Mouse (Mus musculus) lung, embryonic 15.5 days (tissue): ENCODE measurements around the gene Slain2. TPM values are rescaled to one million over a fixed set of nuclear protein-coding genes. Genes with fewer than 3 reads are reported as not detected.

ENCODE experiments used
- ATAC-seq: fragments of 200-750 bp; cut with Nextera tagmentation; 2 replicates; pipeline ENCODE4 v1.8.0; 2017; ENCODE audit warnings: moderate number of reproducible peaks, borderline replicate concordance; ENCODE audit not compliant: low FRiP score, low TSS enrichment; ENCODE audit errors: extremely low read depth
- H3K27ac ChIP-seq: fragments of 300-500 bp; sonication (generic); 2 replicates; pipeline ENCODE4 v1.5.1; 2015; ENCODE audit warnings: moderate library complexity, mild to moderate bottlenecking, inconsistent platforms
- H3K27me3 ChIP-seq: fragments of 300-500 bp; sonication (generic); 2 replicates; pipeline ENCODE4 v1.6.1; 2015; ENCODE audit warnings: inconsistent platforms
- H3K36me3 ChIP-seq: fragments of 300-500 bp; sonication (generic); 2 replicates; pipeline ENCODE4 v1.6.1; 2015; ENCODE audit warnings: inconsistent platforms
- H3K4me1 ChIP-seq: fragments of 300-500 bp; sonication (generic); 2 replicates; pipeline ENCODE4 v1.6.1; 2015; ENCODE audit warnings: inconsistent platforms
- H3K4me2 ChIP-seq: fragments of 300-500 bp; sonication (generic); 2 replicates; pipeline ENCODE4 v1.6.1; 2015; ENCODE audit warnings: inconsistent platforms, mild to moderate bottlenecking, moderate library complexity
- H3K4me3 ChIP-seq: fragments of 300-500 bp; sonication (generic); 2 replicates; pipeline ENCODE4 v1.5.1; 2015; ENCODE audit warnings: mild to moderate bottlenecking, inconsistent platforms
- H3K9ac ChIP-seq: fragments of 300-500 bp; sonication (generic); 2 replicates; pipeline ENCODE4 v1.6.1; 2015; ENCODE audit warnings: inconsistent platforms
- H3K9me3 ChIP-seq: fragments of 300-500 bp; sonication (generic); 2 replicates; pipeline ENCODE4 v1.6.1; 2016; ENCODE audit warnings: inconsistent platforms
- WGBS: fragments of 180-500 bp; shearing (Covaris S2); methylation state at CpG from one replicate; pipeline ENCODE4 v1.1.7; 2015; 5-methylcytosine and 5-hydroxymethylcytosine counted together
- polyA plus RNA-seq: library from polyadenylated mRNA; unstranded; fragments of >200 nt; fragmentation: Nextera tagmentation; extraction: Ambion mirVana; gene quantifications from 2 replicates; pipeline ENCODE4 v1.2.1, GENCODE M21; 2015

The Slain2 gene
- polyA plus RNA-seq, result 14.4 and 15.8 TPM in 2 replicates

- H3K4me1 ChIP-seq, result peaks cover 30% of the 10 kb centered on the region
- ATAC-seq, result peak; percentile 94
- H3K36me3 ChIP-seq, result no peaks in the 10 kb centered on the region
- no peaks in the 10 kb centered on the region for H3K9me3 ChIP-seq
- peak within 1 kb of the TSS; percentile 97 for H3K4me3 ChIP-seq
- H3K27me3 ChIP-seq, result no peaks in the 10 kb centered on the region
- peak within 1 kb of the TSS; percentile 100 for H3K9ac ChIP-seq
- H3K27ac ChIP-seq, result peak within 1 kb of the TSS; percentile 96
- peak within 1 kb of the TSS; percentile 82 for H3K4me2 ChIP-seq
- WGBS, result under 1% methylated on average over 73 of the region's 83 CpGs
These were observed at the start of gene Slain2 for GRCm38 (mm10) chr5:72913648-72914557. Slain2 (plus strand) TSS chr5:72914304.

DNA sequence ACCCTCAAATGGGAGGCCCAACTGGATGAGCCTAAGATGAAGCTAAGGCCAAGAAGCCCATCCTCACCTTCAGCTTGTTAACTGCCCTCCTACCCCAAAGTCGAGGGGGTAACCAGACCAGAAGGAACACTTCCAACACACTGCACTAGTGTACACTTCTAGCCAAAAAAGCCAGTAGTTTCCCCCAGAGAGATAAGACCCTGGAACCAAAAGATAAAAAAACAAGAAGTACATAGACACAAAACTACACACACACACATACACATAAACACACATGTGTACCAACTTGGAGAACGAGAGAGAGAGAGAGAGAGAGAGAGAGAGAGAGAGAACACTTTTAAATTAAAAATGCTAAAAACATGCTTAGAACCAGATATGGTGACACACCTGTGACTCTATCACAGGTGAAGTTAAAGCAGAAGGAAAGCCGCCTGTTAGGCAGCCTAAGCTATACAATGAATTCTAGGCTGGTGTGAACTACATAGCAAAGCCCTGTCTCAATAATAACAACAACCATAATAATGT is 49.4 kb upstream of the Slain2 start:
- no peaks in the 10 kb centered on the region for H3K9me3 ChIP-seq
- no peak overlapping the region for H3K27ac ChIP-seq
- no peak for ATAC-seq
- no peak overlapping the region for H3K4me2 ChIP-seq
- no peak overlapping the region for H3K9ac ChIP-seq
- H3K27me3 ChIP-seq, result peaks cover 17% of the 10 kb centered on the region; the same call in 1 of the 2 replicates
- 75% methylated on average over 3 of the region's 3 CpGs for WGBS
- H3K4me1 ChIP-seq, result peaks cover 6% of the 10 kb centered on the region; the same call in 1 of the 2 replicates
- no peaks in the 10 kb centered on the region for H3K36me3 ChIP-seq
- H3K4me3 ChIP-seq, result no peak overlapping the region

DNA sequence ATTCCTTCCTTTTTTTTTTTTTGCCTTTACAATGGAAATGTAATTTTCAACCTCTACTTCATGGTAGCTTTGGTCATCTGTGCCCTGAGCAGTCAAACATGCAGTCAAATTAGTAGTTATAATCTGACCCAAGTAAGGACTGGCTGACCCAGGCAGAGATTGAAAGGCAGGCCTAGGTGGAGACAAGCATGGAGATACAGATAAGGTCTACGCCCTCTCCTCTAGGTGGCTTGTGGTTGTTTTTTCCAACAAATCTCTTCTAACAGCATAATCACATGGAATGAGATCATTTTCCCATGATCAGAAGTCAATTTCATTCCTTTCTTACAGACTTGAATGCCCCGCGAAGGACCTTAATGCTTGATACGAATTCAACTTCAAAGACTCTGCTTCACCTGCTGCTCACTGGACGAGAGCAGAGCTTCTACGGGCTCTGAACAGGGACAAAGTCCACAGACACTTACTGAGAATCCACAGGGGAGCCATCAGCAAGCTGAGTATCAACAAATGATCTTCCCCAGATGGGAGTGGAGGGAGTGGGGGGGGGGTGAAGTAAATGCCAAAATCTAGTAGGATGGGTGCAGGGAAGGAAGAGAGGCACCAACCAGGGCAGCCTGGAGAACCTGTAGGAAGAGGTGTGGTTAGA is 47.7 kb upstream of the Slain2 start:
- no peaks in the 10 kb centered on the region for H3K36me3 ChIP-seq
- H3K4me3 ChIP-seq, result no peak overlapping the region
- H3K27me3 ChIP-seq, result peaks cover 17% of the 10 kb centered on the region; the same call in 1 of the 2 replicates
- H3K9ac ChIP-seq, result no peak overlapping the region
- H3K4me2 ChIP-seq, result no peak overlapping the region
- H3K9me3 ChIP-seq, result no peaks in the 10 kb centered on the region
- ATAC-seq, result no peak
- 59% methylated on average over 6 of the region's 6 CpGs for WGBS
- H3K4me1 ChIP-seq, result peaks cover 6% of the 10 kb centered on the region; the same call in 1 of the 2 replicates
- no peak overlapping the region for H3K27ac ChIP-seq

GRCm38 (mm10) chr5:72867036-72867672 is 47.0 kb upstream of the Slain2 start:
- Histone ChIP-seq H3K9me3 (no peaks in the 10 kb centered on the region), H3K27ac (no peak overlapping the region), H3K9ac (no peak overlapping the region), H3K36me3 (no peaks in the 10 kb centered on the region), H3K4me3 (peak overlapping the region; percentile 52), H3K27me3 (peaks cover 17% of the 10 kb centered on the region; the same call in 1 of the 2 replicates), H3K4me1 (peaks cover 6% of the 10 kb centered on the region; the same call in 1 of the 2 replicates), H3K4me2 (peak overlapping the region; percentile 94)
- WGBS, result 23% methylated on average over 16 of the region's 16 CpGs
- ATAC-seq, result no peak

GRCm38 (mm10) chr5:72868091-72868875 is 45.8 kb upstream of the Slain2 start, which contains the start of gene Tec:
Tec (minus strand) TSS chr5:72868483.
- H3K36me3 ChIP-seq, result no peaks in the 10 kb centered on the region
- H3K9ac ChIP-seq, result peak within 1 kb of the TSS; percentile 42
- H3K27ac ChIP-seq, result no peak within 1 kb of the TSS
- peak within 1 kb of the TSS; percentile 52 for H3K4me3 ChIP-seq
- ATAC-seq, result peak; percentile 95
- H3K4me2 ChIP-seq, result peak within 1 kb of the TSS; percentile 94
- H3K4me1 ChIP-seq, result peaks cover 6% of the 10 kb centered on the region; the same call in 1 of the 2 replicates
- peaks cover 17% of the 10 kb centered on the region; the same call in 1 of the 2 replicates for H3K27me3 ChIP-seq
- no peaks in the 10 kb centered on the region for H3K9me3 ChIP-seq
- 0% methylated on average over 60 of the region's 60 CpGs for WGBS

- Histone ChIP-seq H3K4me1 (peaks cover 6% of the 10 kb centered on the region; the same call in 1 of the 2 replicates), H3K4me2 (no peak overlapping the region), H3K9ac (no peak overlapping the region), H3K36me3 (no peaks in the 10 kb centered on the region), H3K9me3 (no peaks in the 10 kb centered on the region), H3K27me3 (peaks cover 17% of the 10 kb centered on the region; the same call in 1 of the 2 replicates), H3K4me3 (no peak overlapping the region), H3K27ac (no peak overlapping the region)
- 70% methylated on average over 14 of the region's 14 CpGs for WGBS
- no peak for ATAC-seq
These were observed 44.1 kb upstream of the Slain2 start for GRCm38 (mm10) chr5:72869779-72870608.

GRCm38 (mm10) chr5:72871114-72871513 is 43.0 kb upstream of the Slain2 start:
- ATAC-seq, result no peak
- Histone ChIP-seq H3K27ac (no peak overlapping the region), H3K9ac (no peak overlapping the region), H3K4me1 (peaks cover 7% of the 10 kb centered on the region), H3K4me2 (no peak overlapping the region), H3K9me3 (no peaks in the 10 kb centered on the region), H3K36me3 (no peaks in the 10 kb centered on the region), H3K27me3 (peaks cover 13% of the 10 kb centered on the region; the same call in 1 of the 2 replicates), H3K4me3 (no peak overlapping the region)
- 79% methylated on average over 4 of the region's 4 CpGs for WGBS

DNA sequence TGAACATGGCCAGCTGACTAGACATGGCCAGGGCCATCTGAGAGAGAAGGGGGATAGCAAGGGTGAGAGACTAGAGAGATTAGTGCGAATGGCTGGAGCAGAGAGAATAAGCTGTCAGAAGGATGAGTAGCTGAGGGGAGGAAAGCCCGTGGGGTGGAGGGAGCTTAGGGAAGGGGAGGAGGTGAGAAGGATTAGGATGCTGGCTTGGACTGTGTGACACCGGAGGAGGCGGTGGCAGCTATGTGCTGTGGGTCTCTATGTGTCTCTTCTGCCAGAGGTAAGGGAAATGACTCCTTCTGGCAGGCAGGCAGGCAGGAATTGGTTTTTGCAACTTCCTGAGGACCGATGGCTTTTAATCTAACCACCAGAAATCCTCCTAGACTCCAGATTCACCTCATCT is 34.4 kb upstream of the Slain2 start:
- WGBS, result 20% methylated on average over 5 of the region's 5 CpGs
- no peak overlapping the region for H3K27ac ChIP-seq
- H3K9me3 ChIP-seq, result no peaks in the 10 kb centered on the region
- H3K4me2 ChIP-seq, result no peak overlapping the region
- H3K4me1 ChIP-seq, result peaks cover 7% of the 10 kb centered on the region
- no peaks in the 10 kb centered on the region for H3K36me3 ChIP-seq
- H3K27me3 ChIP-seq, result no peaks in the 10 kb centered on the region; the same call in 1 of the 2 replicates
- H3K4me3 ChIP-seq, result no peak overlapping the region
- H3K9ac ChIP-seq, result no peak overlapping the region
- no peak for ATAC-seq

GRCm38 (mm10) chr5:72881748-72882411 is 32.2 kb upstream of the Slain2 start:
- Histone ChIP-seq H3K27me3 (no peaks in the 10 kb centered on the region), H3K4me2 (no peak overlapping the region), H3K9ac (no peak overlapping the region), H3K4me3 (no peak overlapping the region), H3K36me3 (no peaks in the 10 kb centered on the region), H3K9me3 (no peaks in the 10 kb centered on the region), H3K4me1 (no peaks in the 10 kb centered on the region; the same call in 1 of the 2 replicates), H3K27ac (no peak overlapping the region)
- ATAC-seq, result no peak
- 54% methylated on average over 12 of the region's 12 CpGs for WGBS

DNA sequence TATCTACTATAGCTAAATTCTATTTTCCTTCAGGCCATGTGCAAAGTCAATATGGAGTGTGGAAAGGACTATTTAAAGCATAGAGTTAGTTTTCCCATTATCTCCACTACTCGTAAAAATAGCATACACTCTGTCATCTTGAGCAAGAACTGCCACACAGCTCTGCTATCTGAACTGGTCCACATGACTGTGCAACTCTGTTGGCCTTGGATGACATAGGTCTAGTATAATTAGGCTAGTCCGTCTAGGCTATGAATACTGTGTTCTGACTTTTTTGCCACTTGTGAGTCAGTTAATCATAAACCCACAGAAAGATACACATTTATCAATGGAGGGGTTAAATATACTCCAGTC is 31.7 kb upstream of the Slain2 start:
- WGBS, result 61% methylated on average over 2 of the region's 2 CpGs
- no peak for ATAC-seq
- Histone ChIP-seq H3K27me3 (no peaks in the 10 kb centered on the region), H3K9me3 (no peaks in the 10 kb centered on the region), H3K4me1 (no peaks in the 10 kb centered on the region; the same call in 1 of the 2 replicates), H3K36me3 (no peaks in the 10 kb centered on the region), H3K4me2 (no peak overlapping the region), H3K4me3 (no peak overlapping the region), H3K27ac (no peak overlapping the region), H3K9ac (no peak overlapping the region)
